Mouse (Mus musculus): ENCODE data around the gene Zmynd8. TPM values are rescaled to one million over a fixed set of nuclear protein-coding genes. Genes with fewer than 3 reads are reported as not detected.

The Zmynd8 gene
- polyA plus RNA-seq, 1 experiment: 66.4 TPM

DNA sequence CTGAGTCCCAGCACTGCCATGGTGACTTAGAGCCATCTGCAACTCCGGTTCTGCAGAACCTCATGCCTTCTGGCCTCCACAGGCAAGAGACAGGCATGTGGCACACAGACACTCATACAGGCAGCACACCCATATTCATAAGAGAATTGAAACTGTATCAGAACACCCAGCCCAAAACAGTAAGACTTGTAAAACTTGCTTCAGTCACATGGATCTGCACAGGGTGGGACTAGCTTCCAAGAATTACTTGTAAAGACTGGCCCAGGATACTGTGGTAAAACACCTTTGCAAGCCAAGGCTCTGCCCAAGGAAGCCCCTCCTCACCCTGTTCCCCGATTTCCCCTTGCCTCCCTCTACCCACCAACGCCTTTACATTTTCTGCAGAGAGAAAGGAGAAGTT, 78.7 kb downstream of the Zmynd8 start:
- Histone ChIP-seq H3K4me1 (ENCODE audit: control insufficient read depth, insufficient read depth, low read length) (no peaks in the 10 kb centered on the region), H3K27ac (ENCODE audit: insufficient read depth, low read length) (no peak overlapping the region; the same call in 1 of the 2 replicates)

DNA sequence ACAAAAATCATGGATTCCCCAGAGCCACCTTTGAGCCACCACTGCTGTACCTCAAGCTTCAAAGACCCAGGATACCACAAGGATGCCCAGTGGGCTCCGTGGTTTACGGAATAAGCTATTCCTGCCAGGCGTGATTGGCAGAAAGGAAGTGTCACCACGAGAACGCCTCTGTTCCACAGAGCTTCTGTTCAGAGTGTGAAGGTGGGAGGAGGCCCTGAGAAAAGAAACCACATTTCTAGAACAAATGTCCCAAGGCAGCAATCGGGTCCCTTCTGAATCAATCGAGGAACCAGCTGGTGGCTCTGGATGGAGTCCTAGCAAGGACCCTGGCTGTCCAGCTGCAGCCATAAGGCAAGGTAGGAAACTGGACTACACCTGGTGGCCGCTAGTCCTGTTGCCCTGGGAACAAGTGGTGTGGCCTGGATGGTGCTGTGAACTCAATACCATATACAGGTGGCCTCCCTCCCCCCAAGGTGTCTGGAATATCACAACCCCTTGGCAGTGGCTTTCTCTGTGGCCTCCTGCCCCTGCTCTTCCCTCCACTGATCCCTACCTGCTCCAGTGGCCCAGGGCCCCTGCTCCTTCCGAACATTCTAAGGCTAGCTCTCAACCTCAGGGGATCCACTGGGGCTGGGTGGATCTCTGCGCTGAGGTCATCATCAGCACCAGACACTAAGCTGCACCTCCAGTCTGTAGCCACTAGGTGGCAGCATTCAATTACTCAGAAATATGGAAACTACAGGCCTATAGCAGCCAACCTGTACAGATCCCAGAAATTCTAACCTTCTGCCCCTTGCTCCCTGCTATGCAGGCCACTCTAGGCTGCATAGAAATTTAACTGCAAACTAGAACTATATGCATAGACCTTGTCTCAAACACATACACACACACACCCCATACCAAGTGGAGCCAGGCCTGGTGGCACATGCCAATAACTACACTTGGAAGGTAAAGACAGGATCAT, 79.5 kb downstream of the Zmynd8 start:
- H3K4me1 ChIP-seq (ENCODE audit: control insufficient read depth, insufficient read depth, low read length): no peaks in the 10 kb centered on the region
- H3K27ac ChIP-seq (ENCODE audit: insufficient read depth, low read length): no peak overlapping the region; the same call in 1 of the 2 replicates
- TF ChIP-seq CTCF (IDR thresholded peaks at IDR 0.05; ENCODE audit: borderline replicate concordance, insufficient read depth, low read length) (peak; percentile 51; the same call in 1 of the 2 replicates), POLR2A (IDR thresholded peaks at IDR 0.05; ENCODE audit: low read depth, low read length) (no peak)
- H3K4me3 ChIP-seq (ENCODE audit: insufficient read depth, low read length): no peak overlapping the region

More for the DNA sequence above, 78.7 kb downstream of the Zmynd8 start:
- H3K4me3 ChIP-seq (ENCODE audit: insufficient read depth, low read length): no peak overlapping the region
- TF ChIP-seq POLR2A (IDR thresholded peaks at IDR 0.05; ENCODE audit: low read depth, low read length): no peak
- TF ChIP-seq CTCF (IDR thresholded peaks at IDR 0.05; ENCODE audit: borderline replicate concordance, insufficient read depth, low read length): no peak

DNA sequence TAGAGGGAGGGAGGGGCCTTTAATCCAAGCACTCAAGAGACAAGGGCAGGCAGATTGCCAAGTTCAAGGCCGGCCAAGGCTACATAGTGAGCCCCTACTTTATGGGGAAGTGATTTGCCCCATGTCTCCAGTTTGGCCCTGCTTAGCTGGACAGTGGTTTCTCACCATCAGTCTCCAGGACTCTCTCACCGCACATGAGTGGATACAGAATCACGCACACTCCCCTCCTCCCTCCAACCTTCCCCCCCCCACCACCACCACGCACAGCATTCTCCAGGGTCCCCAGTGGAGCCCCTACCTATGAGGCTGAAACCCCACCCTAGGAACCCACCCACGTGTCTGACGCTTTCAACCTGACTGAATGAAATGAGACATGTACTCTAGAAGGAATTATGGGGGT, 80.2 kb downstream of the Zmynd8 start:
- Histone ChIP-seq H3K4me3 (ENCODE audit: insufficient read depth, low read length) (no peak overlapping the region), H3K4me1 (ENCODE audit: control insufficient read depth, insufficient read depth, low read length) (no peaks in the 10 kb centered on the region), H3K27ac (ENCODE audit: insufficient read depth, low read length) (no peak overlapping the region)
- no peak for TF ChIP-seq CTCF (IDR thresholded peaks at IDR 0.05; ENCODE audit: borderline replicate concordance, insufficient read depth, low read length)
- no peak for TF ChIP-seq POLR2A (IDR thresholded peaks at IDR 0.05; ENCODE audit: low read depth, low read length)

DNA sequence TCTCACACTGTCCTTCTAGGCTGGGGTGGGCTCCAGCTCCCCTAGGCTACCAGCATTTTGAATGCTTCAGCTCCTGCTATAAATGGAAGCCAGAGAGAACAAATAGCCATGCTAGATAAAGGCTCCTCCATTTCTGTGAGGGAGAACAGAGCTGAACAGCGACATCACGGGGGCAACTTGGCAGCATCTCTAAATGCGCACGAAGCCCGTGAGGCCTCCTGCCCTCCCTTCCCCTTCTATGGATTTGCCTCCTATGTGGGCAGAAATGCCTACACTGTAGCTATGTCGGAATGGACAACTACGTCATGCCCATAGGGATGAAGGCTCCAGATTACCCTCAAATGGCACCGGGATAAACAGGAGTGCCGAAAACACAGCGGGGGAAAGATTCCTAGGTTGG, 81.4 kb downstream of the Zmynd8 start:
- H3K4me1 ChIP-seq (ENCODE audit: control insufficient read depth, insufficient read depth, low read length): no peaks in the 10 kb centered on the region
- TF ChIP-seq CTCF (IDR thresholded peaks at IDR 0.05; ENCODE audit: borderline replicate concordance, insufficient read depth, low read length): no peak
- no peak for TF ChIP-seq POLR2A (IDR thresholded peaks at IDR 0.05; ENCODE audit: low read depth, low read length)
- no peak overlapping the region for H3K4me3 ChIP-seq (ENCODE audit: insufficient read depth, low read length)
- no peak overlapping the region for H3K27ac ChIP-seq (ENCODE audit: insufficient read depth, low read length)

DNA sequence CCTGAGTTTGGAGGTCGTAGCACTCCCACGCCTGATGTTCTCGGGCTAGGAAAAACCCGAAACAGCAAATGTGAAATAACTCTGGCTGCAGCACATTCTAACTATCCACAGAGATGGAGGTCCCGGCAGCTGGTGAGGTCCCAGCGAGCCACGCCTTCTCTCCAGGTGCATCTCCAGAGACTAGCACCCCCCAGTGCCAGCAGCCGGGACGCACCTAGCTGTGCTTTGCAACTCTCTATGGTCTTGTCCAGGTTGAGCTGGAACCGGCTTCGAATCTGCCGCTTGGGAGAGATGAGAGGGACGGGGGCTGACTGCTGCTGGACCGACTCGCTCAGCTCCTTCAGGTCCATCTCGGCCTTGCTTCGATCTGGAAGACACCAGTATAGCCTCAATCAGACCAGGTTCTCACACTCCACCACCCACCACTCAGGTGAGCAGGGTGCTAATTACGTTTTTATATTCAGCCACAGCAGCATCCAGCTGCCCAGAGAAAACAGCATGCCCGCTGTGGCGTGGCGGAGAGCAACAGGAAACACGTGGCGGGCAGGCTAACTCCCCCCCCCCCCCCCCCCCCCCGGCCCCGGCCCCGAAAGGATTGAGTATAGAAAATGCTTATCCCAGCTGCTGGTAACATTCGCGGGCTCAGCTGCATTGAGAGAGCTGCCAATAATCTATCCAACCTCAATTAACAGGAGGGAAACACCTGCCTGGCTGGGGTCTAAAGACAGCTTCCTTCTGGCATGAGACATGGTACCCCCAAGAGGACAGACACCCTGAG, 83.5 kb downstream of the Zmynd8 start:
- Histone ChIP-seq H3K4me3 (ENCODE audit: insufficient read depth, low read length) (no peak overlapping the region), H3K4me1 (ENCODE audit: control insufficient read depth, insufficient read depth, low read length) (no peaks in the 10 kb centered on the region), H3K27ac (ENCODE audit: insufficient read depth, low read length) (no peak overlapping the region)
- TF ChIP-seq POLR2A (IDR thresholded peaks at IDR 0.05; ENCODE audit: low read depth, low read length) (no peak), CTCF (IDR thresholded peaks at IDR 0.05; ENCODE audit: borderline replicate concordance, insufficient read depth, low read length) (no peak)

DNA sequence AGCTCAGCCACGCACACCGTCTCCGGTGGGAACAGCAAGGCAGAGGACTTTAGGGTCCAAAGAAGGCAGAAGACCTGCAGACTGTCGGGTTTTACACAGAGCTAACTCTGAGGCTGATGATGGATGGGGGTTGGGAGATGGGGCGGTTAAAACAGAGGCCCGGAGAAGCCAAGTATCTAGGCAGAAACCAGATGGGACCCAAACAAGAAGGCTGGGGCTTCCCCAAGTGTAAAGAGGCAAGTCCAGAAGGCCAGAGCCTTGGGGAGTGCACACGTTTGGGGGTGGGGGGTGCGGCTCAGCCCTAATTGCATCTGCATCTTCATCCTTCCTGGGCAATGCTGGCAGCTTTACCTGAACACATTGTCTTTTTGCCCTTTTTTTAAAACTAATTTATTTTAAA, 85.9 kb downstream of the Zmynd8 start:
- no peak overlapping the region for H3K27ac ChIP-seq (ENCODE audit: insufficient read depth, low read length)
- TF ChIP-seq CTCF (IDR thresholded peaks at IDR 0.05; ENCODE audit: borderline replicate concordance, insufficient read depth, low read length) (no peak), POLR2A (IDR thresholded peaks at IDR 0.05; ENCODE audit: low read depth, low read length) (no peak)
- no peak overlapping the region for H3K4me3 ChIP-seq (ENCODE audit: insufficient read depth, low read length)
- no peaks in the 10 kb centered on the region for H3K4me1 ChIP-seq (ENCODE audit: control insufficient read depth, insufficient read depth, low read length)

DNA sequence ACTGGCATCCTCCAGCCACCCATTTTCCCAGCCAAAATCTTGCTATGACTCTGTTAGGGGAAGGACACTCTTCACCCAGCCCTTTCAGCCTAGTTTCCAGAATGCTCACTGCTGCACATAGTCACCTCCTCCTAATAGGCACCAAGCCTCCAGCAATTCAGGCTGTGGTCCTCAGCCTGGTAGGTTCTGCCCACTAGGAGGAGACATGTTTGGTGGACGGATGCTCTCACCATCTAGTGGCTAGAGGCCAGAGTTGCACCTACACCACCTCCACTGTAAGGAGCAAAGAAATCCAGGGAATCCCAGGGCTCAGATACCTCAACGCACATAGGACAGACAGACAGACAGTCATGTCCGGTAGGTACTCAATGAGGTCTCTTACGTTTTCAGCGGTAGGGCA, 87.3 kb downstream of the Zmynd8 start:
- no peak for TF ChIP-seq POLR2A (IDR thresholded peaks at IDR 0.05; ENCODE audit: low read depth, low read length)
- TF ChIP-seq CTCF (IDR thresholded peaks at IDR 0.05; ENCODE audit: borderline replicate concordance, insufficient read depth, low read length): peak; percentile 67; the same call in 1 of the 2 replicates

DNA sequence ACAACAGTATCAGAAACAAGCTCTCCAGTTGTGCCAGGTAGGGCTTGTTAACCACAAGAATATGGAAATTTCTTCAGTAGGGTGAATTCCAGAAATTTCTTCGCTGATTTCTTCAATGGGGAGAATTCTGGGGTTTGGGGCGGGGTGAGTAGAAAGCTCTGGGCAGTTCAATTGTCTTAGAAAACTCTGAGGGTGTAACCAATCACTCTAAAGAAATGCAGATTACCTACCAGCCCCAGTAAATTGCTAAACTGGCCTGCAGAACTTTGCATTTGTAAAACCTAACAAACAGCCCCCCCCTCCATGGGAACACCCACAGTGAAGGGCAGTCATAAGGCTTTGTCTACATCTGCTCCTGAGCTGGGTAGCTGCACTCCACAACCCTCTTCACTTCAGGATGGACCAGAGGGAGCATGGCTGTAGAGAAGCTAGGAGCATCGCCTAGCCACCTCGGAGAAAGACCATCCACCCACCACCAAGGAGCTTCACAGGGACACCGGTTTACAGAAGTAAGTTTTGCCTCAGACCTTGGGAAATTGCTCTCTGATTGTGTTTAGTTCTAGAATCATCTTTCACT, 88.8 kb downstream of the Zmynd8 start:
- H3K4me1 ChIP-seq (ENCODE audit: control insufficient read depth, insufficient read depth, low read length): no peaks in the 10 kb centered on the region
- H3K27ac ChIP-seq (ENCODE audit: insufficient read depth, low read length): no peak overlapping the region
- H3K4me3 ChIP-seq (ENCODE audit: insufficient read depth, low read length): no peak overlapping the region
- TF ChIP-seq CTCF (IDR thresholded peaks at IDR 0.05; ENCODE audit: borderline replicate concordance, insufficient read depth, low read length): no peak
- TF ChIP-seq POLR2A (IDR thresholded peaks at IDR 0.05; ENCODE audit: low read depth, low read length): no peak

More for the DNA sequence above, 87.3 kb downstream of the Zmynd8 start:
- H3K4me3 ChIP-seq (ENCODE audit: insufficient read depth, low read length): no peak overlapping the region
- H3K27ac ChIP-seq (ENCODE audit: insufficient read depth, low read length): no peak overlapping the region
- no peaks in the 10 kb centered on the region for H3K4me1 ChIP-seq (ENCODE audit: control insufficient read depth, insufficient read depth, low read length)

DNA sequence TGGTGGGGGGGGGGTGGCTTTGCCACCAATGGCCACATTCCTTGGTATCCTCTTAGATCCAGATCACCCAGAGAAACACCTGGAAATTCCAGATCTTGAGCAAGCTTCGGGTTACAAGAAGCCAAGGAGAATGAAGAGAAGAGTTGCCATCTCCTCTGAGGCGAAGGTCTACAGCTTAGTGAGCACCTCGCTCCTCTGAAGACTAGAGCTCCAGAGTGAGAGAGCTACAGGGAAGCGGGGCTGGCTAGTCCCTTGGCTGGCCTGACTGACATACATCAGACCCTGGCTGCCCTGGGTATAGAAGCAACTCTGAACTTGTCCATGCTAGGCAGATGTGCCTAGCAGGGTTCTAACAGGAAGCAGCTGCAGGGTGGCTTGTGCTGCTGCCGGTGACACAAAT, 89.7 kb downstream of the Zmynd8 start:
- TF ChIP-seq CTCF (IDR thresholded peaks at IDR 0.05; ENCODE audit: borderline replicate concordance, insufficient read depth, low read length): no peak
- TF ChIP-seq POLR2A (IDR thresholded peaks at IDR 0.05; ENCODE audit: low read depth, low read length): no peak
- H3K27ac ChIP-seq (ENCODE audit: insufficient read depth, low read length): no peak overlapping the region
- no peaks in the 10 kb centered on the region for H3K4me1 ChIP-seq (ENCODE audit: control insufficient read depth, insufficient read depth, low read length)
- H3K4me3 ChIP-seq (ENCODE audit: insufficient read depth, low read length): no peak overlapping the region

All from embryonic fibroblast, embryonic 13.5 days (primary cell).